Mouse (Mus musculus): ENCODE data around the gene Cltb. TPM values are rescaled to one million over a fixed set of nuclear protein-coding genes. Genes with fewer than 3 reads are reported as not detected.
A peak's percentile ranks its signal among the peaks of the same experiment; 100 is the strongest.

Cltb gene
- total RNA-seq, 2 experiments from 2014 or later, result 91.8 to 93.1 TPM

- intact Hi-C loops (cut with DNase I), result loop anchor here (2.0 kb wide), 1 partner anchor 45 kb away; the partner anchor contains the start of gene Cltb
Measured at GRCm38 (mm10) chr13:54565594-54566345, 45.4 kb downstream of the Cltb start.

GRCm38 (mm10) chr13:54565201-54565581 is 46.0 kb downstream of the Cltb start, which contains the start of gene 4833439L19Rik:
Gene 4833439L19Rik, minus strand, starts transcription at chr13:54565435.
- intact Hi-C loops (cut with DNase I), result loop anchor here (2.0 kb wide), 1 partner anchor 46 kb away; the partner anchor contains the start of gene Cltb
- peak; percentile 93 to 97 for DNase-seq

More at GRCm38 (mm10) chr13:54565594-54566345, 45.4 kb downstream of the Cltb start:
- DNase-seq, result peak; percentile 44 to 61

GRCm38 (mm10) chr13:54564232-54565200 is 46.6 kb downstream of the Cltb start:
- DNase-seq, result peak in 1 of 2 experiments; percentile 16
- intact Hi-C loops (cut with DNase I), result loop anchor here (2.0 kb wide), 1 partner anchor 46 kb away; the partner anchor contains the start of gene Cltb

GRCm38 (mm10) chr13:54562562-54562961 is 48.6 kb downstream of the Cltb start:
- DNase-seq, result no peak
- intact Hi-C loops (cut with DNase I), result no loop called here

GRCm38 (mm10) chr13:54560608-54561007 is 50.5 kb downstream of the Cltb start:
- DNase-seq, result no peak
- intact Hi-C loops (cut with DNase I), result no loop called here

GRCm38 (mm10) chr13:54559656-54560055 is 51.5 kb downstream of the Cltb start:
- intact Hi-C loops (cut with DNase I), result no loop called here
- no peak for DNase-seq

- no peak for DNase-seq
- intact Hi-C loops (cut with DNase I), result no loop called here
Measured at GRCm38 (mm10) chr13:54557652-54558051, 53.5 kb downstream of the Cltb start.

- intact Hi-C loops (cut with DNase I), result no loop called here
- DNase-seq, result peak; percentile 51 to 69
Measured at GRCm38 (mm10) chr13:54556796-54557195, 54.3 kb downstream of the Cltb start.

- intact Hi-C loops (cut with DNase I), result no loop called here
Measured at GRCm38 (mm10) chr13:54556176-54556575, 55.0 kb downstream of the Cltb start.

GRCm38 (mm10) chr13:54548036-54548435 is 63.1 kb downstream of the Cltb start:
- intact Hi-C loops (cut with DNase I), result no loop called here
- no peak for DNase-seq

More at GRCm38 (mm10) chr13:54556176-54556575, 55.0 kb downstream of the Cltb start:
- DNase-seq, result no peak

Small RNA genes lying within 50 kb of the gene (microRNA-seq; reads per million reads assigned to microRNA genes)
- gene Gm24195, result 0 reads per million in 2 experiments

Other genes starting within 250 kb of the Cltb start
- 1 to 10 TPM; 4.5 to 5.1 TPM for gene Cplx2, start 240.0 kb downstream of the Cltb start, total RNA-seq (2021)
- 10 to 100 TPM; 23.4 to 26.0 TPM for gene Thoc3, start 142.5 kb downstream of the Cltb start, total RNA-seq (2021)
- gene Simc1, start 107.6 kb downstream of the Cltb start, total RNA-seq (2021), result 1 to 10 TPM; 1.8 to 2.8 TPM
- gene 4833439L19Rik, start 45.9 kb downstream of the Cltb start, total RNA-seq (2021), result 100 to 1,000 TPM in 1 of 2 experiments, 10 to 100 TPM in 1; 98.6 to 102 TPM
- gene Arl10, start 36.3 kb downstream of the Cltb start, total RNA-seq (2021), result 1 to 10 TPM; 8.1 to 8.4 TPM
- gene Nop16, start 21.3 kb downstream of the Cltb start, total RNA-seq (2021), result 10 to 100 TPM; 14.7 to 15.1 TPM
- gene Higd2a, start 21.1 kb downstream of the Cltb start, total RNA-seq (2021), result 100 to 1,000 TPM; 216 to 231 TPM
- 10 to 100 TPM; 29.7 to 31.4 TPM for gene Faf2, start 10.4 kb upstream of the Cltb start, total RNA-seq (2021)
- 10 to 100 TPM; 55.6 to 57.8 TPM for gene Rnf44, start 82.6 kb upstream of the Cltb start, total RNA-seq (2021)
- not detected for gene Cdhr2, start 90.1 kb upstream of the Cltb start, total RNA-seq (2021)
- not detected for gene Gprin1, start 138.5 kb upstream of the Cltb start, total RNA-seq (2021)
- not detected for gene Sncb, start 155.3 kb upstream of the Cltb start, total RNA-seq (2021)
- gene Eif4e1b, start 172.7 kb upstream of the Cltb start, total RNA-seq (2021), result not detected
- 10 to 100 TPM in 1 of 2 experiments, 1 to 10 TPM in 1; 9.0 to 12.1 TPM for gene Tspan17, start 178.0 kb upstream of the Cltb start, total RNA-seq (2021)